Mouse (Mus musculus): ENCODE measurements around the gene Atpif1. TPM values are rescaled to one million over a fixed set of nuclear protein-coding genes. Genes with fewer than 3 reads are reported as not detected.
"Not testable (repeated sequence)": the region's sequence is repeated elsewhere in the genome, so short reads cannot be mapped to it uniquely, and the experiment has no call there.

Gene Atpif1
- 100 to 1,000 TPM; 275 to 400 (median 333) TPM for total RNA-seq (2022)

DNA sequence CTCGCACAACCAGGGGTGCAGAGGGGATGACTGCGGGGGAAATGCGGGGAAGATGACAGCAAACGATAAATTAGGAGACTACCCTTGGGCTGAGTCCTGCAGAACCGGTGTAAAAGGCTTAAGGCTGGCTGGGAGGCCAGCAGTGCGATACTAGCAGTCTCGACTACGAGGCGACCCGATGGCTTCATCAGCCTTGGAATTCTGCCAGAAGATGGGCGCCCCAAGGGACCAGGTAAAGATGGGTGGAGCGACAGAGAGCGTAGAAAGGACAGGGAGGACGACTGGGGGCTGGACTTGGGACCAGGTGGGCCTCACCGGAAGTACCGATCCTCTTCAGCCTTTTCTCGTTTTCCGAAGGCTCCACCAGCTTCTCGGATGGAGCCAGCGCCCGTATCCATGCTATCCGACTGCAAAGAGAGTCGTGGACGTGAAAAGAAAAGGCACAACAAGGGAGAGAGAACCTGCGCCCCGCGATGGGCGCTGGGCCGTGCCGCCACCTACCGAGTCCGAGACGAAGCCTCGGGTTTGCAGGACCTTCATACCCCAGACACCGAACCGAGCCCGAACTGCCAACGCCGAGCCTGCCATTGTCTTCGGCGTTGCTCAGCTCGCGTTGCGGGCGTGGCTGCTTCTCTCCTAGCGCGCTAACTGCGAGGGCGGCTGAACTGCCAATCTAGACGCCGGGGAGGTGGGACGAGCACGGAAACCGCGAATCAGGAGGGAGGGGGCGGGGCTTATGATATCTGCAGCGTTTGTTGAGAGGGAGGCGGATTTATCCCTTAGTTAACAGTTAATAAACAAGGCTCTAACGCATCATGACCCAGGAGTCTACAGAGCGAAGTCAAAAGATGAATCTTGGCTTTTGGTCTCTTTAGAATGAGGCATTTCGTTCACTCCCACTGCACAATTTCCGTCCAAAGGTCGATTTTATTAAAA is at the start of gene Atpif1:
TSS of gene Atpif1 (minus strand) at position 679 of the 936 bp plus-strand sequence.
- DNase-seq = peak; percentile 87

- no peak for DNase-seq
Measured at GRCm38 (mm10) chr4:132574809-132575347, 41.4 kb upstream of the Atpif1 start.

GRCm38 (mm10) chr4:132573327-132573726 is 39.9 kb upstream of the Atpif1 start:
- DNase-seq = no peak

DNA sequence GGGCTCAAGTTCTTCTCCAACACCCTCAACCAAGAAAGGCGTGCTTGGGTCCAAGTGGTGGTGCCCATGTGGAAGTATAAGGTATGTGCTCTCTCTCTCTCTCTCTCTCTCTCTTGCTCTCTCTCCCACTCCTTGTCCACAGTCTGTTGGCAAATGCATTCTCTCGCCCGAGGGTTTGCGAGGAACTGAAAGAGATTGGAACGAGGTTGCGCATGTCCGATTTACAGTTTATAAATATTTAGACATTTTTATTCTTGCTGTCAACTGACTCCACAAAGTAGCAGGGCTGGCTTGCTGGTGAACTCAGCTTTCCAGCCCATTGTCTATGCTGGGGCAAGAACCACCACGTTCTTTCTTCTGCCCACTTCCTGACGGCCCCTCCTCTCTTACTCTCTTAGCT is 37.7 kb upstream of the Atpif1 start:
- no peak for DNase-seq

GRCm38 (mm10) chr4:132569115-132569514 is 35.7 kb upstream of the Atpif1 start:
- no peak for DNase-seq

- DNase-seq = peak; percentile 32
Measured at GRCm38 (mm10) chr4:132567361-132567779, 33.9 kb upstream of the Atpif1 start.

GRCm38 (mm10) chr4:132565089-132565747 is 31.8 kb upstream of the Atpif1 start:
- no peak for DNase-seq

GRCm38 (mm10) chr4:132563965-132564364 is 30.5 kb upstream of the Atpif1 start, which contains the start of gene Ptafr:
Gene Ptafr, plus strand, starts transcription at chr4:132564067.
- peak; percentile 20 for DNase-seq

GRCm38 (mm10) chr4:132563261-132563660 is 29.8 kb upstream of the Atpif1 start:
- DNase-seq = no peak

- DNase-seq = not testable (repeated sequence)
Measured at GRCm38 (mm10) chr4:132555550-132555949, 22.1 kb upstream of the Atpif1 start.

DNA sequence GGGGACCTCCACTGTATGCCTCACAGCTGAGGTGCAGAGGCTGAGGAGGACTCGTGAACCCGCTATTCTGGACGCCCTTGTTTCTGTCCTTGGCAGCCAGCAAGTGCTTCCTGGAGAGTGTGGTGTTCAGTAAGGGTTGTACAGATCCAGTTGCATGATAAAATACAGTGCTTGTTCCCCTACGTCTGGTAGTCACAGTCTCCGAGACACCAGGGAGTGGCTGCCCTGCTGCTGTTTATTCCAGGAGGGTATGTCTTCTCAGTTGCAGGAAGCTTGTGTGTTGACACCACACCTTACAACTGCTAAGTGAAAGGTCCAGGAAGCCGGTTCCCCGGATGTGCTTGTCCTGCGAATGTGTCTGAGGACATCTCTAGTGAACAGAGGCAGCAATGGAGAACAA is 21.2 kb upstream of the Atpif1 start:
- DNase-seq = no peak

- DNase-seq = no peak
Measured at GRCm38 (mm10) chr4:132554221-132554620, 20.8 kb upstream of the Atpif1 start.

DNA sequence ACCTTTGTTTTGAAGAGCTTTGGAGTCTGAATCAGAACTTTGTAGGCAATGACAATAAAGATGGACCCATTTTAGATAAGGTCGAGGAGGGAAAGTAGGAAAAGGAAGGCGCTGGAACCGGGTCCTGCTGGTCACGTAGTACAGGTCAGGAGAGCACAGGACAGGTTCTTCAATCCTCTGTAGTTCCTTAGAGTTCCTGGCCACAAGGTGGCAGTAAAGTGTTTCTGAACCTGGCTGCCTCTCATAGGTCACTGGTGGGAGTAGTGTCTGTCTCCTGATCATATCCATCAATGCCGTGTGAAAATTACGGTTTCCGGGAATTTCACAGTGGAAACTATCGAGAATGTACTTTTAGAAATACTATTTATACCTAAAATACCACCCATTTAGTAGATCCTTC is 12.4 kb upstream of the Atpif1 start:
- DNase-seq = peak; percentile 45

DNA sequence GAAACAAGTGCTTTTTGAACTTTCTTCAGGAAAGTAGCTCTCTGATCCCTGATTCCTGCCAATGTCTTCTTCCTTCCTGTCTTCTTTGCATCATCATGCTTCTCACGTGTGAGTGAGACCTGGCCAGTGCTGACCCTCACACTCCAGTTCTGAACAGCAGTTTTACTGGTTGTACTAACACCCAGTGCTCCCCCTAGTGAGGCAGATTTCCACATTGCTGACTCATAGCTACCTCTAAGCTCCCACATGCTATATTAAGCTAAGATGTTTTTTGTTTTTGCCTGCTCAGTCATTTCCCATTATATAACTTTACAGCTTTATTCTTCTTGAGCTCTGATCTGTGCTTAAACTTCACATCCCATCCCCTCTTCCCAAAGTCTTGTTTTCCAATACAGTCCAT is 9.3 kb upstream of the Atpif1 start:
- DNase-seq = no peak

- peak; percentile 47 for DNase-seq
Measured at GRCm38 (mm10) chr4:132541413-132541812, 8.0 kb upstream of the Atpif1 start.

- DNase-seq = no peak
Measured at GRCm38 (mm10) chr4:132539481-132539880, 6.0 kb upstream of the Atpif1 start.

GRCm38 (mm10) chr4:132535406-132536121 is 2.1 kb upstream of the Atpif1 start, which contains the start of gene Dnajc8:
Gene Dnajc8, plus strand, starts transcription at chr4:132535550.
- peak; percentile 91 for DNase-seq

DNA sequence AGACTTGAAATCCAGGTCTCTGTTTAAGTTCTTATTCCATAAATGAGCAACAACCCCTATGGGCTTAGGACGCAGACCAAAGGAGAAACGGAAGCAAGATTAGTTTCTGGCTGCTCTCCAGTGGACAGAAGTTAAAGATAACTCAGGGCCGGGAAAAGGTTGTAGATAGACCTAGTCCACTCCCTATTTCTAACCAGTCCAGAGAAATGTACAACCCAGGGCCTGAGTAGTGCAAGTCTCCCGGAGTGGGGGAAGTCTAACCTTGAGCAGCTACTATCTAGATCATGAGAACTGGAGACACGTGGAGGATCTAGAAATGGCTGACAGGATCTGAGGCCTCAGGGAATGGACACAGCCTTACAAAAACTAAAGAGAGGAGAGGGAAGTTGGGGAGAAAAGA is 963 bp downstream of the Atpif1 start:
- no peak for DNase-seq

DNA sequence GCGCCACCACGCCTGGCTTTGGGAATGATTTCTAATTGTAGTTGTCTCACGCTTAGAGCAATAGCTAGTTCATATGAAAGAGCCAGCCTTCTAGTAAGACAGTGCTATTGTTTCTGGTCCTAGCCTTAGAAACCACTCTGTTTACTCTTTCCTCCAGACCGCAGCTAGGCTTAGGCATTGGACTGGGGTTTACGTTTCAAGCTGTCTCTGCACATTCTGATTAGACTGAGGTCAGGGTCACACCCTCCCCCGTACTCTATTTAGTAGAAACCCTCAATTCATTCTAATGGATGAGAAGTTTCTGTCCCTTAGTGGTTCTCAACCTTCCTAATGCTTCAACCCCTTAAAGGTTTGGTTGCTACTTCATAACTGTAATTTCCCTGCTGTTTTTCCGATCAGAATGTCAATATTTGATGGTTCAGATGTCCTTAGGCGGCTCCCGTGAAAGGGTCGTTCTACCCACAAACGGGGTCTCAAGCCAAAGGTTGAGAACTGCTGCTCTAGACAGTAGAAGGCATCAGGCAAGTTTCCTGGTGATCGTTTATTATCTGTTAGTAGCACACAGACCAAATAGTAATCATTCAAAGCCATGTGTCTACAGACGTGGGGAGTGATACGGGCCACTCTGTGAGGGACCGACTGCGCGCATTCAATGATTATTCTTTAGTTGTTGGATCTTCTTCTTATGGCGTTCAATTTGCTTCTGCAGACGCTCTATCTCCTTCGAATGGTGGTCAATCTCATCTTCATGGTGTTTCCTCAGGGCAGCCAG is 3.2 kb downstream of the Atpif1 start:
- DNase-seq = no peak

DNA sequence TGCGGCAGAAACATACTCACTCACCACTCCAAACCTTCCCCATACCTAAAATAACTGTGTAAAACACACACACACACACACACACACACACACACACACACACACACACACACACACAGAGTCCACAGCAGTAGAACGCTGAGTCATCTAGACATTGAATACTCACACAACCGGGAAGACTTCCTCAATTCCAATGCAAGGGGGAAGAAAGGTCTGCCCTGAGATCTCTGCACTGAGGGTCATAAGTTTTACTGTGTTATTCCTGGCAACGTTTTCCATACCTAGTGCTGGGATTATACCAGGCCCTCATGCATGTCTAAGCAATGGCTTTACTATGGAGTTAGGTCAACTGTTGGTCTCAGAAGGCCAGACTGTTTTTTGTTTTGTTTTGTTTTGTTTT is 4.1 kb downstream of the Atpif1 start:
- DNase-seq = no peak

GRCm38 (mm10) chr4:132527917-132528522 is 5.4 kb downstream of the Atpif1 start:
- no peak for DNase-seq

Measured in adrenal gland, adult 8-10 months (tissue).